Mouse (Mus musculus): Measurements from ENCODE around the gene Tk1.

- peak; percentile 54 for TF ChIP-seq CTCF (IDR thresholded peaks at IDR 0.05)
- no peak for TF ChIP-seq EP300 (IDR thresholded peaks at IDR 0.05)
Observed at GRCm38 (mm10) chr11:117846640-117847039, 20.7 kb upstream of the Tk1 start.

Measured in lung, postnatal 0 days (tissue).